Mouse (Mus musculus): Measurements from ENCODE around the gene Mgat2.

Gene Mgat2

DNA sequence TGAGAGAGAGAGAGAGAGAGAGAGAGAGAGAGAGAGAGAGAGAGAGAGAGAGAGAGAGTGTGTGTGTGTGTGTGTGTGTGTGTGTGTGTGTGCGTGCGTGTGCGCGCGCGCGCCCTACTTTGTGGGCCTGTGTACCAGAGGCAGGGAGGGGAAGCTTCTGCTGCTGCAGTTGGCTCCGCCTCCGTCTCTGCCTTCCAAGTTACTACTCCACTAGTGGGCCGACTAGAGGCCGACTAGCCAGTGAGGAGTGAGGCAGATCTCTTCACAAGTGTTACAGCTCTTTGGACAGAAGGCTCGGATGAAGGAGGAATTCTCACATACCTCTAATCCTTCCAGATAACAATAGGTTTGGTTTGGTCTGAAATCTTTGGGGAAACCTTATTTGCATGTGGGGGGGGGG is 4.6 kb upstream of the Mgat2 start:
- DNase-seq (ENCODE audit: low spot score): no peak

DNA sequence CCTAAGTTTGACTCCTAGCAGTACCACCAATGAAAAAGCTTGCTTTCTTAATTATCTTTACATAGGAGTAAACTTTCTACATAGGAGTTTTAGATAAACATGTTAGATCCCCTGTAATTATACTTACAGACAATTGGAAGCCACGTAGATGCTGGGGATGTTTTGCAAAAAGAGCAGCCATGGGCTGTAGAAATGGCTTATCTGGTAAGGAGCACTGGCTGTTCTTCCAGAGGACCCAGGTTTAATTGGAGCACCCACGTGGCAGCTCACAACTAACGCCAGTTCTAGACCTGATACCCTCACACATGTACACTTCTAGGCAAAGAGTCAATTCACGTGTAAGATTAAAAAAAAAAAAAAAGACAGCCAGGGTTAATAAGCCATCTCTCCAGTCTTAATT is 2.2 kb upstream of the Mgat2 start:
- no peak for DNase-seq (ENCODE audit: low spot score)

DNA sequence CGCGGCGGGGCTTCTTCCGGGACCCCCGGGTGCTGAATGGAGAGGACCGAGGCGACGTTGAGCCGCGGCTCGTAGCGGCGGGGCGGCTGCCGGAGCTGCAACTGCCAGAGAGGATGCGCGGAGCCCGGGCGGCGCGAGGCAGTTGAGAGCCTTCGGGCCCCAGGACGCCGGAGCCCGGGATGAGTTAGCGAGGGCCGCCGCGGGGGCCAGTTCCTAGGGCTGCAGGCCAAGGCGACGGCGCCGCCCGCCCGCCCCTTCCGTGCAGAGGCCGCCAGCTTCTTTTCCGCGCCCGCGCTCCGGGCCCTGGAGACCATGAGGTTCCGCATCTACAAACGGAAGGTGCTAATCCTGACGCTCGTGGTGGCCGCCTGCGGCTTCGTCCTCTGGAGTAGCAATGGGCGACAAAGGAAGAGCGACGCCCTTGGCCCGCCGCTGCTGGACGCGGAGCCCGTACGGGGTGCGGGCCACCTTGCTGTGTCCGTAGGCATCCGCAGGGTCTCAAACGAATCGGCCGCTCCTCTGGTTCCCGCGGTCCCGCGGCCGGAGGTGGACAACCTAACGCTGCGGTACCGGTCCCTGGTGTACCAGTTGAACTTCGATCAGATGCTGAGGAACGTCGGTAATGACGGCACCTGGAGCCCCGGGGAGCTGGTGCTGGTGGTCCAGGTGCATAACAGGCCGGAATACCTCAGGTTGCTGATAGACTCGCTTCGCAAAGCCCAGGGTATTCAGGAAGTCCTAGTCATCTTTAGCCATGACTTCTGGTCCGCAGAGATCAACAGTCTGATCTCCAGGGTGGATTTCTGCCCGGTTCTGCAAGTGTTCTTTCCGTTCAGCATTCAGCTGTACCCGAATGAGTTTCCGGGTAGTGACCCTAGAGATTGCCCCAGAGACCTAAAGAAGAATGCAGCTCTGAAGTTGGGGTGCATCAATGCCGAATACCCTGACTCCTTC is 662 bp downstream of the Mgat2 start:
- peak; percentile 30 for DNase-seq (ENCODE audit: low spot score)

DNA sequence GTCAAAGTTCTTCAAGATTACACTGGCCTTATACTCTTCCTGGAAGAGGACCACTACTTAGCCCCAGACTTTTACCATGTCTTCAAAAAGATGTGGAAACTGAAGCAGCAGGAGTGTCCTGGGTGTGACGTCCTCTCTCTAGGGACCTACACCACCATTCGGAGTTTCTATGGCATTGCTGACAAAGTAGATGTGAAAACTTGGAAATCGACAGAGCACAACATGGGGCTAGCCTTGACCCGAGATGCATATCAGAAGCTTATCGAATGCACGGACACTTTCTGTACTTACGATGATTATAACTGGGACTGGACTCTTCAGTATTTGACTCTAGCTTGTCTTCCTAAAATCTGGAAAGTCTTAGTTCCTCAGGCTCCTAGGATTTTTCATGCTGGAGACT is 1.4 kb downstream of the Mgat2 start:
- no peak for DNase-seq (ENCODE audit: low spot score)

DNA sequence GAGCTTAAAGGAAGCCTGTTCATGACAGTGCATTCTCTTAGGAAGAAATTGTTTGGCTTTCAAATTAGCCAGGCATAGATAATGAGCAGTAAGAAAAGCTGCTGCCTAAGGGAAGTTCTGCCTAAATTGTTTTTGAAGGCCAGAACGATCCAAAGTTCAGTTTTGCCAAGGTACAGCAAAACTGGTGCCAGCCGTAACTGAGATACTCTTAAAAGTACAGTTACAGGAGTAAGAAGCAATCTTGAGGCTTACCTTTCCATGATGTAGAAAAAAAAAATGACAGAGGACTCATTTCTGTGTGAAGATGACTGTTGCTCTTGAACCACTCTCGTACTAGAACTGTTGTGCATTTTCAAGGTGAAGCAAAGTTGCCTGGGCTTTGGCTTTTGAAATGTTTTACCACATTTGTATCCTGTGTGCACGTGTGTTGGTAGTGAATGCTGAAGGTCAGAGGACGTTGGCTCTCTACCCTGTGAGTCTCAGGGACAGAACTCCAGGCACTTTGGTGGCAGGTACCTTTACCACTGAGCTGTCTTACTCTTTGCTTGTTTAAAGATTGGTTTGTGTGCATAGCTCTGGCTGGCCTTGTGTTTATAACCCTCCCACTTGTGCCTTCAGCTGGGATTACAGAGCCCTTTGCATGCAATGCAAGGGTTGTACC is 3.0 kb downstream of the Mgat2 start:
- no peak for DNase-seq (ENCODE audit: low spot score)

DNA sequence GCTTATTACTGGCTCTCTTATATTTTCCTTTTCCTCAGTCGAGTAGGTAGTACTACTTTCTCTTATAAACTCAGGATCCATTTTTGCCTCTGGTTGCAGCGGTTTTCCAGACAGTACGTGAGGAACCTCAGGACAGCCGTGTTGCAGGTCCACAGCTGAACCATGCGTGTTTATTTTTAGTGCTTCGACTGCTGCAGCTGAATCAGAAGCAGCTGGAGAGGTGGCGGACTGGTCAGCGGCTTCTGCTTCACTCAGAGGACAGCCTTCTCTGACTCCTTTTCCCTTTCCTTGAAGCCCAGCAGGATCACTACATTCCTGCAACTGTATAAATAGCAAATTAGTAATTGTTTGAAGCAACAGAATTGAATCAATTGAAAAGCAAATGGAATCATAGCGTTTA is 6.1 kb downstream of the Mgat2 start:
- no peak for DNase-seq (ENCODE audit: low spot score)

DNA sequence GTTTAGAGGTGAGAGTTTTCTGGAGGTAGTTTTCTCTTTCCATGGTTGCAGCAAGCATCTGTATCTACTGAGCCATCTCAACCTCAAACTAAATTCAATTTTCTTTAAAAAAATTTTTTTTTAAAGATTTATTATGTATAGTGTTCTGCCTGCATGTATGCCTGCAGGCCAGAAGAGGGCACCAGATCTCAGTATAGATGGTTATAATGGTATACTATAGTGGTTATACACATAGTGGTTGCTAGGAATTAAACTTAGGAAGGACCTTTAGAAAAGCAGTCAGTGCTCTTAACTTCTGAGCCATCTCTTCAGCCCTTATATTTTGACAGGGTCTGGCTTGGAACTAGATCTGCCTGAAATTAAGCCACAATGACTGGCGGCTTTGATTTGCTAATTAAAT is 6.6 kb downstream of the Mgat2 start:
- DNase-seq (ENCODE audit: low spot score): no peak

DNA sequence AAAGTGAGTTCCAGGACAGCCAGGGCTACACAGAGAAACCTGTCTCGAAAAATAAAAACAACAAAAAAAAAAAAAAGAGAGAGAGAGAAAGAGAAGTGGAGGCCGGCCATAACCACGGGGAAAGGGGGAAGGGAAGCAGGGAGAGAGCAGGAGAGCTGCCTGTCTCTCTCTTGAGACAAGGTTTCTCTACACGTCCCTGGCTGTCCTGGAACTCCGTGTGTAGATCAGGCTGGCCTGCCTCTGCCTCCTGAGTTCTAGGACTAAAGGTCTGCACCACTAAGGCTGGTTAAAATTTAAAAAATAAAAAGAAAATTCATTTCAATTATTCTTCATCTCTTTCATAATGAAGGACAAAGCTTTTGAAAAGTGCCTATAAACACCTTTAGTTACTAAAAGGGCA is 7.4 kb downstream of the Mgat2 start:
- no peak for DNase-seq (ENCODE audit: low spot score)

DNA sequence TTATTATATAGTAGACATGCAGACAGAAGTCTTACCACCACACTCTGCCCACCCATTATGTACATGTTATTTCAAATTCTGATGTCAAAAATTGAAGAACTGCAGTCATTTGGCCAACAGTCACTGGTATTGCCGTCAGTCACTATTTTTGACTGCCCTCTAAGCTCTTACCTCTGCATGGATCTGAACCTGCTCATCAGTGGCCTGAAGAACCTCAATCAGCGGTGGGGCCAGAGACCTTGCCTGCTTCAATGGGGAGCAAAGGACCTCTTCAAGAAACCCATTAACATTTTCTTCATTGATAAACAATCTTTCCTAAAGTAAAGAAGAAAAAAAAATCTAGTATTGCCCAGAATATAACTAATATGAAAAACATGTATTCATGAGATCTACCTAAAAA is 8.7 kb downstream of the Mgat2 start:
- DNase-seq (ENCODE audit: low spot score): no peak

DNA sequence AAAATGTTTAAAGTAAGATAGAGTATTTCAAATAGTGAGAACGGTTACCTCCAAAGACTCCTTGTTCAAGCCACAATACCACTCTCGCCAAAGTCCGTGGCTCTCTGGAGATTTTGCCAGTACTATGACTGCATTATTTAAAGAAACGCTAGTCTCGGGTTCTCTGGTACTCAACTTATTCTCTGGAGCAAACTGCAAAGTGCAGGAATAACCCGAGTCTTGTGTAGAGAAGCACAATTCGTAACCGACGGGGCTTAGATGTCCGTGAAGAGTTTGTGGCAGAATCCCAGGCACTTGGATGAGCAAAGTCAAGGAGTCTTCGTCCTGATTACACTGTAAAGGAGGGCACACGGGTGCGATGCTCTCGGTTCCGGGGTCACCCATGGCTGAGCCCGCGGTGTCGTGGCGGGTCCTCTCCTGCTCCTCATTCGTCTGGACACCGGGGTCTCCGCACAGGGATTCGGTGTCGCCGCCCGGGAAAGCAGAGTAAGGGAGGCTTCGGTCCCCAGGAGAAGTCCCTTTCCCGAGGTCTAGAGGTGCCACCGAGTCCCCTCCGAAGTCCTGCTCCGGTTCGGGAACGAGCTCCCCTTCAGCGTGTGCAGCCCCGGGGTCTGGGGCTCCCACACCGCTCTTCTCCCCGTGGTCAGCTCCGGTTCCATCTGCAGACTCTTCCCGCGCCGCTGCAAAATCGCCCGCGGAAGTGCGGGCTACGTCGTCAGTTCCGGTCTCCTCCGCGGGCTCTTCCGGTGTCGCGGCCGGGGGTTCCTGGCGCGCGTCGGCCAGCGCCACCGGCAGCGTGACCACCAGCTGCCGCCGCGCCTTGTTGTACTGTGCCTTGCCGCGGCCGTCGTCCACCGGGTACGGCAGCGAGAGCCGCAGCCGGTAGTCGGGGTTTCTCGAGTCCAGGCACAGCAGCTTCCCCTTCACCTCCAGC is 12.8 kb downstream of the Mgat2 start, which contains the start of gene Gm49383:
Gm49383 (minus strand) TSS at position 661 of the 934 bp plus-strand sequence.
- peak; percentile 65 for DNase-seq (ENCODE audit: low spot score)

DNA sequence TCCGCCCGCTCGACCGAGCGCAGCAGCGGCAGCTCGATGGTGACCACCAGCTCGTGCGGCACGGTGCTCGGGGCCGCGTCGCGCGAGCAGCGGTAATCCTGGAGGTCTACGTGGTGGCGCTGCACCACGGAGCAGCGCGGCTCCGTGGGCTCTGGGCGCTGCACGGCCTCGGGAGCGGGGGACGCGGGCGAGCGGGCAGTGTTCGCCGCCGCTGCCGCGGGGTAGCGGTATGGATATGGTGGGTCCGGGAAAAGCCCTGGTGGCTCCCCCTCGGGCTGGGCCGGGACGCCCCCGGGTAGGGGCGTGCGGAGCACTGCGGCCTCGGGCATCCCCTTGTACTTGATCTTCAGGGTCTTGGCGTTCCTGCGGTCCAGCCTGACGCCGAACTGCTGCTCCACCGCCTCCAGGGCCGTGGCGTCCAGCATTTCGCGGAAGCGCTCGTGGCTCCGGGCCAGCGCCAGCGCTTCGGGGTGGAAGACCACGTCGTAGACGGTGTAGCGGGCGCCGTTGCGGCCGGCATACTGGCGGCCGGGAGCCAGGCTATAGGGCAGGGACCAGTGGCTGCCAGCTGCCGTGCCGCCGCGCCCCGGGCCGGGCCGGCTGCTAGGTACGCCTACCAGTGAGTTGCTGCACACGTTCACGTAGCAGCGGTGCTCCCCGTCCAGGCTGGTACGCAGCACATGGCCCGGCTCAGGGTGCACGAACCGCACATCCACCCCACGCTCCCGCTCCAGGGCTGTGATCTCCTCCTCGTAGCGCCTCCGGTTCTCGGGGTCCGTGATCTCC is 13.6 kb downstream of the Mgat2 start:
- peak; percentile 22 for DNase-seq (ENCODE audit: low spot score)

DNA sequence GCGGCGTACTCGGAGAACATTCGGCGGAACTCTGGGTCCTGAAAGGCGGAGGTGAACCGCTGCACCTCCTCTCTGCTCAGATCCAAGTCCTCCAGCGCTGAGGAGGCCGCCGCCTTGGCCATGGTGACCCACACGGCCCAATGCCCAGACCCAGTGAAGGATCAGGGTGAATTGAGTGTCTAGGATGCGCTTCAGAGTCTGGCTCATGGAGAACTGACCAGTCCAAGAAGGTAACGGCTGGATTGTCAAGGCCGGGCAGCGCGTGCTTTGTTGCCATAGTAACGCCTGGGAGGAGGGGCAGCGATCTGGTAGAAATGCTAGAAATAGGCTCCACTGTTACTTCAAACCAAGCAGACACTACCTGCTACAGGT is 14.2 kb downstream of the Mgat2 start, which contains the start of gene Dnaaf2:
Dnaaf2 (minus strand) TSS at position 266 of the 372 bp plus-strand sequence.
- DNase-seq (ENCODE audit: low spot score): peak; percentile 32

DNA sequence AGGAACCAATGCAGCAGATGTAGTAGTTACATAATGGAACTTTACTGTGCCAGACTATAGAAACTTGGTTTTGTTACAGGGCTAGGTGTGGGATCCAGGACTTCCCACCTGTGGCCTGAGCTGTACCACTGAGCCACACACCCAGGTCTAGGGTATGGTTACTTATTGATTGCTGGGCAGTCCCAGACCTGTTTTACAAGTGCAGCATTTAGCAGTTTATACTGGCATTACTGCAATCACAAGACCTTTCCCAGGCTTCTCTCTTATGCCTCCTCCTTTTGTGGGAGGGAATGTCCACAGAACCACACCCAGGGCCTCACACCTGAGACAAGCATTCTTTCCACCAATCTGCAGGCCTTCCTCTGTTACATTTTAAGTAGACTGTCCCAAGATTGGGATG is 15.0 kb downstream of the Mgat2 start:
- no peak for DNase-seq (ENCODE audit: low spot score)

DNA sequence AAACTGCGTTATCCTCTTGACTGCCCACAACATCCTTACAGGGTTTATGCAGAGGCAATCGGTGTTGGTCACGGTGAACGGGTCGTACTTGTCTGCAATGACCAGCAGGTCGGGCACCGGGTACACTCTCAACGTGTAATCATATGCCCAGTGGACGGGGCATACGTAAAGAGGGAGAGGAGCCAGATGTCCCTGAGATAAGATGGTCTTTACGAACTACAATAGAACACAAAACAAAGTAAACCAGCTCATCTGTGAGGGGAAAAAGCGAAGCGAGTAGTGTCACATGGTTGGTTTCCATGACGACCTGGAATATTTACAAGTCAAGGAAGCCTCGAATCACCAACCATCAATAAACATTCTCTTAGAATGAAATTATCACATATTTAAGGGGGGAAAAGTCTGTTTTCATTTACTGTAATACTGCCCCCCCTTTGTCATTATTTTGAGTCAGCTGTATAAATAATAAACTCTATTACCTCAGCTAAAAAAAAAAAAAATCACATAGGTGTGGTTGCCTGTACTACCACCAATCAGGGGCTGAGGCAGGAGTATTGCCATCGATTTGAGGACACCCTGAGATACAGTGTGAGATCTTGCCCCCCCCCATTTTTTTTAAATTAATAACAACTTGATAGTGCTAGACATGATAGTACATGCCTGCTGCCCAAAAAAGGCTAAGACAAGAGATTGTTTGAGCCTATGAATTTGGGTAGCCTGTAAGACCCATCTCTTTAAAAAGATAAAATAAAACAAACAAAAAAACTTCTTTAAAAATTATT is 20.3 kb downstream of the Mgat2 start, which contains the start of gene Gm49384:
Gm49384 (minus strand) TSS at position 216 of the 782 bp plus-strand sequence.
- DNase-seq (ENCODE audit: low spot score): no peak

DNA sequence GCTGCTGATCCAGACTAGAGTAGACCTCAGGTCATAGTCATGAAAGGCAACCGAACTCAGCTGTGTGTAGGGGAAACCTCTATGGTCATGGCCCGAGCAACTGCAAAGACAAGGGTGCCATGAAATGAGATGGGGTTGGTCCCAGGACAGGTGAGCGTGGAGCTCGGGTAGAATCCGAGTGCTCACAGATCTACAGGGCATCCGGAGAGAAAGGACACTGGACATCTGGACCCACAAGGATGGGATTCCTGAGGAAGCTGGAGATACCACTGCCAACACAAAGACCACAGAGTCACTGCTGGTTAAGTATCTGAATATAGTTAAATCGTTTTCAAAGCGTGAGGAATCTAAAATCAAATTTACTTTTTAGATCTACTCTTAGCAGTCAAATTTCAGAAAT is 23.4 kb downstream of the Mgat2 start:
- DNase-seq (ENCODE audit: low spot score): no peak

DNA sequence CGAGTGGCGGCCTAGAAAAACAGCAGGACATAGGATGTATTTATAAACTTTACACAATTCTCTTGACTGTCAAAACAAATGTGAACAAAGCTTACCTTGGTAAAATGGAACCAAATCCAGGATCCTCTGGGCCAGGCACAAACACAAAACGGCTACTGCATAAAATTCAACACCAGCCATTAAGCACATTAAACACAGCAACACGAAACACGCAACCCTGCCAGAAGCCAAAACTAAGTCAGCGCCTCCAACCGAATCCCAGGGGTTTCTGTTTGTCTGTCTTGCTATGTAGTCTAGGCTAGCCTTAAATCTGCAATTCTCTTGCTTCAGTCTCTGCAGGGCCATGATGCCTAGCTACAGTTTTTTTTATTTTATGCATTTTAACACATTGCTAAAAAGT is 24.0 kb downstream of the Mgat2 start:
- DNase-seq (ENCODE audit: low spot score): no peak

DNA sequence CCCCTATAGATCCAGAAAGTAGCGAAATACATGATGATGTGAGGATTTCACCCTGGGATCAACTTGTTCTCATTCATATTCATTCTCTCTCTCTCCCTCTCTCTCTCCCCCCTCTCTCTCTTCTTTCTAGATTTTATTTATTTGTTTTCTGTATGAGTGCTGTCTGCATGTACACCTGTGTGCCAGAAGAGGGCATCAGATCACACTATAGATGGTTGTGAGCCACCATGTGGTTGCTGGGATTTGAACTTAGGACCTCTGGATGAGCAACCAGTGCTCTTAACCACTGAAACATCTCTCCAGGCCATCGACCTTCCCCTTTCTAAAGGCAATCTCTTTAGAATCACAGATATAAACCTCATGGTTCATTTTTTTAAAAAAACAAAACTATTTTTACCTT is 24.6 kb downstream of the Mgat2 start:
- DNase-seq (ENCODE audit: low spot score): no peak

DNA sequence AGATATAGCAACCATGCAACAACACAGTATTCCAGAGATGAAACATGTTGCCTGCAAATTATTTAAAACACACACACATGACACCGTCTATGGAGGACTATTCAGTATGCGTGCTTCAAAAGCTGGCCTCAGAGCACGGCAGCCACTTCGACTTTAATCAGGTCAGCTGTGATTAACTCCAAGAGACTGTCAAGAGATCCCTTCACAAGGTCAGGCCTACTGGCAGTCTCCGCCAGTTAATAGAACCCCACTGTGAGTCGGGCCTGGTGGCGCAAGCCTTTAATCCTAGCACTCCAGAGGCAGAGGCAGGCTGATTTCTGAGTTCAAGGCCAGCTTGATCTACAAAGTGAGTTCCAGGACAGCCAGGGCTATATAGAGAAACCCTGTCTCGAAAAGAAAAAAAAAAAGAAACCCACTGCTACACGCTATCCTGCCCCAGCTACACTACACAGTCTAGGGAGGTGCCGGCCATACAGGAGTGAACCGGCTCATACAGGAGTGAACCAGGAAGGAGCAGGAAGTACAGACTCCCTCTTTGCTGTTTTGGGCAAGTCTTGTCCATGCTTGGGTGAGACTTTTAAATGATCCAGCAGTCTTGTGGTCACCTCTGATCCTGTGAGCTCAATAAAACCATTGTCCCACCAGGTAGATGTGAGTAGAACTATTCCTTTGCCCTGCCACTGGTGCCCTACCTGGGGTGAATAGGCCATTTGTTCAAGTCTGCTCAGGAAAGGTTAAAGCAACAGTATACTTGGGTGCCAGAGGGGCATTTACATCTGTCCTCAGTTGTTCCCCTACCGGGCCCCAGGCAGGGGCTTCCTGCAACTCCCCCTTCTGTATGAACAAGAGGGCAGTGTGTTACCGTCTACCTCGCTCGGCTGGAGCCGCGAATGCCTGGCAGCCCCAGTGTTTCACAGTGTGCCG is 26.4 kb downstream of the Mgat2 start:
- DNase-seq (ENCODE audit: low spot score): no peak

DNA sequence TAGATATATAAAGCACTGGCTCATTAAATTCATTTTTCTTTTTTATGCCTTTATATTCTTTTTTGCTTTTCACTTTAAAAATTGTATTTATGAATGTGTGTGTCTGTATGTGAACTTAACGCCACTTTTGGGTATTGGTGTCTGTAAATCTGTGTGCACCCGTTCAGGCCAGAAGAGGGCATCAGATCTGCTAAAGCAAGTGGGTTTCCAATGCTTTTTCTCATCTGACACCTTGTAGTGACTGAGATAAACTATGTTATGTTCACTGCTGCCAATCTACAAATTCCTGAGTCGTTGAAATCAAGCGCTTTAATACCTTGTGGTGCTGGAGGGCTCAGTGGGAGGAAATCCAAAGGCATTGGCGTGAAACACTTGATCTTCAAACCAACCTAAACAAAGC is 27.1 kb downstream of the Mgat2 start:
- no peak for DNase-seq (ENCODE audit: low spot score)
